Mouse (Mus musculus) cerebellum, adult 2 months (tissue): ENCODE data around the gene Zic2. TPM values are rescaled to one million over a fixed set of nuclear protein-coding genes. Genes with fewer than 3 reads are reported as not detected.
A peak's percentile ranks its signal among the peaks of the same experiment; 100 is the strongest.

Experiments
- DNase-seq, 2 experiments: peaks; one replicate each; pipeline ENCODE4 v3.0.0; 2021
- H3K27ac ChIP-seq: fragments of 200-500 bp; 2 replicates; pipeline ENCODE4 v1.5.1; 2012; ENCODE audit warnings: low read length, control low read depth, inconsistent platforms; ENCODE audit not compliant: insufficient read depth
- H3K27me3 ChIP-seq: fragments of 200-500 bp; 2 replicates; pipeline ENCODE4 v1.6.1; 2012; ENCODE audit warnings: inconsistent platforms, mild to moderate bottlenecking, low read length, moderate library complexity; ENCODE audit not compliant: control insufficient read depth, insufficient read depth
- H3K4me1 ChIP-seq: fragments of 200-500 bp; 2 replicates; pipeline ENCODE4 v1.6.1; 2011; ENCODE audit warnings: low read length; ENCODE audit not compliant: control insufficient read depth, insufficient read depth
- H3K4me3 ChIP-seq: fragments of 200-500 bp; replicated peaks from 2 replicates; pipeline ENCODE3; 2011; ENCODE audit warnings: mild to moderate bottlenecking, low read depth, low read length, control low read depth; ENCODE audit not compliant: insufficient read depth
- CTCF ChIP-seq: fragments of 200-500 bp; IDR thresholded peaks from 2 replicates; pipeline ENCODE4 v1.5.1; 2011; ENCODE audit warnings: low read depth, mild to moderate bottlenecking, control low read depth, low read length, moderate library complexity, borderline replicate concordance; ENCODE audit not compliant: insufficient read depth
- POLR2A ChIP-seq: fragments of 200-500 bp; IDR thresholded peaks from 2 replicates; pipeline ENCODE4 v1.6.1; 2011; ENCODE audit warnings: low read length, control low read depth, borderline replicate concordance; ENCODE audit not compliant: insufficient read depth
- WGBS: fragments of 180-500 bp; shearing (Covaris S2); methylation state at CpG from one replicate; pipeline ENCODE4 v1.1.7; 2018; 5-methylcytosine and 5-hydroxymethylcytosine counted together
- polyA plus RNA-seq: library from polyadenylated mRNA; depleted of rRNA; stranded (reverse); fragments of >200 nt; gene quantifications from 2 replicates; pipeline ENCODE4 v1.2.3, GENCODE M21; 2012

The Zic2 gene
- polyA plus RNA-seq, 1 experiment, result 157 TPM

DNA sequence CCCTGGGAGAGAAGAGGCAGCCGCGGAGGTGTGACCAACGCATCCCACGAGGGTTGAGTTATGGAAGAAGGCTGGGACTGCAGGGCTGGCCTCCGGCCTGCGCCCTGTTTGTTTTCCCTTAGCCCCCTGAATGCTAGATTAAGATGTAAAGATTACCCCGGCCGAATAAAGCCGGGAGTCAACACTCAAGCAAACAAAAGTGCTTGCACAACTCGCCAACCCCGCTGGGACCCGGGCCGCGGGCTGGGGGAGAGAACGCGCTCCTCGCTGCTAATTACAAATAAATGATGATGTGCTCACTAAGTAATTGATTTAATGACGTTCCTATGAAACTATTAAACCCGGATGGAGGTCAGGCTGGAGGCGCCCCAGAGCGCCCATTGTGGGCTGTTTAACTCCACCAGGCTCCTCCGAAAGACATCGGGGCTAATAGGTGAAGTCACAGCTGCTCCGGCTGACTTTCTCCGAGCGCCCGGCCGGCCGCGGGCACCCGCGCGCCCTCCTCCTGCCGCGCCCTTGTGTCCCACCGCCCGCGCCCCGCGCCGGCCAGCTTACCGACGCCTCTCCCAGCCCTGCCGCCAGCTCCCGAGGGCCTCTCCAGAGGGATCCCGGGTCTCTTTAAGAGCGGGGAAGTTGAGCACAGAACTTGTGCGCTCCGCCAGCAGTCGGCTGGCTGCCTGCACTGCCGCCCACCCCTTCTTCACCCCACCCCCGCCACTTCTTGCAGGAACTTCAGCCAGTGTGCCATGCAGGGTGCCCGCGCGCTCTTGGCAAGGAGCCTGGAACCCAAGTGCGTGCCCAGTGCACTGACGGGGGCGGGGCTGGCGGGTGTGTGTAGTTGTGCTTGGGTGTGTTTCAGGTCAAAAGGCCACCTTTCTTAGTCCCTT is 24.5 kb upstream of the Zic2 start, which contains the start of gene Gm5089:
Gm5089 (minus strand) TSS at position 620 of the 887 bp plus-strand sequence.
- no peaks in the 10 kb centered on the region for H3K27me3 ChIP-seq
- peak within 1 kb of the TSS; percentile 57 for H3K4me3 ChIP-seq
- peaks cover 18% of the 10 kb centered on the region for H3K4me1 ChIP-seq
- WGBS, result 1% methylated on average over 59 of the region's 59 CpGs
- H3K27ac ChIP-seq, result peak within 1 kb of the TSS; percentile 84
- DNase-seq, result peak; percentile 78 to 79
- TF ChIP-seq CTCF, result no peak
- TF ChIP-seq POLR2A, result no peak

DNA sequence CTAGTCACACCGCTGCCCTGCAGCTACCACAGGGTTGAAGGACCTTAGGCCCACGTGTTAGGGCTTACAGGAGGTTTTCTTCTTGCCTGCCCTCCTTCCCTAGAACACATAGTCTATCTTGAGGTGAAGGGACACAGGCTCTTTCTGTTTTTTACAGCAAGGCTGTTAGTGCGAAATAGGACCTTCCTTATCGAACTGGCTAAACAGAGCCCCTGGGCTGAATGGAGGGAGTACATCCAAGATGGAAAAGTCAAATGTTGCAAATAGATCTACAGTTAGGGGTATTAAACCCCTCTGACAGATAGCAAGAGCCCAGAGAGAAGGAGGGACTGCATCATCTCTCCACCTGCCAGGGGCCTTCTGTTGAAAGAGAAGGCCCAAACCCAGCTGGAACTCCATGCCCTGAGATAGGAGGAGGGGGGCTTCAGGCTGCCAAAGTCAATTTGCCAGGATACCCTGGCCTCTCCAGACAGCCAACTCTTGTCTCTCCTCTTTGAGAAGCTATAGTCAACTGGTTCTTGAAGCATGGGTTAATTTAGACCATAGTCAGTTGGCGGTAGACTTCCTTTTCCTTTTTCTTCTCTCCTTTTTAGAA is 23.6 kb upstream of the Zic2 start:
- no peak for TF ChIP-seq CTCF
- no peak for TF ChIP-seq POLR2A
- 66% methylated on average over 5 of the region's 5 CpGs for WGBS
- Histone ChIP-seq H3K27ac (no peak overlapping the region), H3K27me3 (no peaks in the 10 kb centered on the region), H3K4me3 (peak overlapping the region; percentile 57), H3K4me1 (peaks cover 21% of the 10 kb centered on the region)
- no peak for DNase-seq

DNA sequence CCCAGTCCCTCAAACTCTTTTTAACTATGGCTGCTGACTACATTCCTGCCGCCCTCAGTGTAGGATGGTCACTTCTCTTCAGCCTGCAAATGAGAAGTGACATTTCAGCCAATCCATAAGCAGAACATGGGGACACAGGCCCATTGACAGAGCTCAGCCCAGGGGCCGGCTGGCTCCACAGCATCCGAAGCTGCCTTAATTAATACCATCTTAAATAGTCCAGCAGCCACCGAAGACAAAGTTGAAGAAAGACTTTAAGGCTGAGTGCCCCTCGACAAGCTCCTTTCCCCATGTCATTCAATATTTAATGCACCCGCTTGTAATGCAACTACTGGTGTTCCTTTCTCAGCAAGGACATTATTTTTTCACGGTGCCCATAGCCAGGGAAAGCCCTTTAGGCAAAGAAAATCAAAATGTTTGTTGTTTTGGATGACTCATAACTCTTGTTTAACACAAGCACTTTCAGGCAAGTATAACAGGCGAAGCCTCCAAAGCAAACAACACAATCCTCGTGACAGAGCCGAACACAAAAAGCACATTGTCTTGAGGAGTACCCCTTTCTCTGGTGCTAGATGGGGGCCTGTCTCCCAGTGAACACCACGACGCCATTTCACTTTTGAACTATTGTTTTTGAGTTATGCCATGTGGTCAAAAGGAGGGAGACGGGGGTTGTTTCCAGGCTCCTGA is 22.4 kb upstream of the Zic2 start:
- TF ChIP-seq POLR2A (no peak), CTCF (no peak)
- DNase-seq, result peak in 1 of 2 experiments; percentile 33
- WGBS, result 60% methylated on average over 13 of the region's 13 CpGs
- 0 out of 2 replicates have a peak overlapping the region, but pooled peaks have one; percentile 59 for H3K27ac ChIP-seq
- no peaks in the 10 kb centered on the region for H3K27me3 ChIP-seq
- H3K4me1 ChIP-seq, result peaks cover 22% of the 10 kb centered on the region
- H3K4me3 ChIP-seq, result no peak overlapping the region

DNA sequence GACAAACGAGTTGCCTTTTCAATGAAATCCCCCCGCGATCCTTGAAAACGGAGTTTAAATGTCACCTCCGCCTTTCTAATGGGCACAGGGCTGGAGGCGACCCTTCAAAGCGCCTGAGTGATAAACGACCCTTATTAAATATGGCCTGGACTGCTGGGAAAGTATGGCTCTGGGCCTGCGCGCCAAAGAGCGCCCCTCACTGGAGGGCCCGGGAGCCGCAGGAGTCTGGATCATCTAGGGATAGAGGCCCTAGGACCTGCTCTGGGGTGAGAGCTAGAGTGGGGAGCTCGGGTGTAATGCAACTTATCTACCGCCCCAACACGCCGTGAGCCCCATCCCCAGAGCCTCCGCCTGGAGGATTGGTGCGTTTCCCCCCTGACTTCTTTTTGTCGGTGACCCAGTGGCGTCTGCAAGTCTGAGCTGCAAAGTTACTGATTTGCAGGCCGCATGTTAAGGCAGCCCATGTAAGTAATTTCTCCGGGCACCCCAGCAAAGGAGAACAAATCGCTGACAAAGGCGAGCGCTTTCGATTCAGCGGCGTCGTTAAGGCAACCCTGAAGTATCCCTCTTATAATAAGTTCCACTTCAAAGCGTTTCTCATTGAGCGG is 21.7 kb upstream of the Zic2 start:
- WGBS, result 16% methylated on average over 32 of the region's 32 CpGs
- H3K27me3 ChIP-seq, result no peaks in the 10 kb centered on the region
- H3K27ac ChIP-seq, result peak overlapping the region; percentile 59; the same call in 1 of the 2 replicates
- peak overlapping the region; percentile 58 for H3K4me3 ChIP-seq
- TF ChIP-seq CTCF (peak; percentile 47; the same call in 1 of the 2 replicates), POLR2A (no peak)
- peak; percentile 57 to 69 for DNase-seq
- H3K4me1 ChIP-seq, result peaks cover 22% of the 10 kb centered on the region

DNA sequence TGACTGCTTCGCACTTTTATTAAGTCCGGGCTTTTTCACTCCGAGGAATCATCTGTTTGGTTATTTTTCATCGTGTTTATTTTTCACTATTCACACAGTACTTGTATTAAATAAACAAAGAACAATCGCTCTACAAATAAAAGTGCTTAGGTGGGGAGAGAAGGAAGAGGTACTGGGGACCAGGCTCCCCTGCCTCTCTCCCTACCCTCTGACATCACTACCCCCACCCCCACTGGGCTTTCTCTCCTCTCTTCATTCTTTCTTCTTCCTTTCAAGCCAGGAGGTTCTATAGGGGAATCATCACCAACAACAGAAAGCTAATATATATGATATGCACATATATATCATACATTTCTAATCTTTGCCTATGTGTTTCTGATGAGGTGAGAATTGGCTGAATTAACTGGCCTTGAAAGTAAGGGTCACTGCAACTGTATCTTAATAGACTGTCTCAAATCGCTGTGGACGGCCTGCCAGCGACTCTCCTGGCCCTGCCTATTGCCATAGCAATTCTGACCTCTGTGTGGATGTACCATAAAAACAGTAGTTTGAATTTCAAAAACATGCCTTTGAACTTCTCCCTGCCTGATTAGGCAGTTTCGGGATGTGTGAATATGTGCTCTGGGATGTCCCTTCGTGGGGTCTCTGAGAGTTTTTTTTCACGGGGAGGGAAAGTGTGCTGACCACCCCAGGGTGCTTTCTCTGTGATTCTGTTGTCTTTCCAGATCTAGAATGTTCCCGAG is 21.1 kb upstream of the Zic2 start:
- TF ChIP-seq CTCF, result no peak
- no peak for TF ChIP-seq POLR2A
- Histone ChIP-seq H3K4me3 (peak overlapping the region; percentile 58), H3K4me1 (peaks cover 22% of the 10 kb centered on the region), H3K27ac (peak overlapping the region; percentile 59; the same call in 1 of the 2 replicates), H3K27me3 (no peaks in the 10 kb centered on the region)
- WGBS, result 23% methylated on average over 12 of the region's 12 CpGs
- peak in 1 of 2 experiments; percentile 27 for DNase-seq

DNA sequence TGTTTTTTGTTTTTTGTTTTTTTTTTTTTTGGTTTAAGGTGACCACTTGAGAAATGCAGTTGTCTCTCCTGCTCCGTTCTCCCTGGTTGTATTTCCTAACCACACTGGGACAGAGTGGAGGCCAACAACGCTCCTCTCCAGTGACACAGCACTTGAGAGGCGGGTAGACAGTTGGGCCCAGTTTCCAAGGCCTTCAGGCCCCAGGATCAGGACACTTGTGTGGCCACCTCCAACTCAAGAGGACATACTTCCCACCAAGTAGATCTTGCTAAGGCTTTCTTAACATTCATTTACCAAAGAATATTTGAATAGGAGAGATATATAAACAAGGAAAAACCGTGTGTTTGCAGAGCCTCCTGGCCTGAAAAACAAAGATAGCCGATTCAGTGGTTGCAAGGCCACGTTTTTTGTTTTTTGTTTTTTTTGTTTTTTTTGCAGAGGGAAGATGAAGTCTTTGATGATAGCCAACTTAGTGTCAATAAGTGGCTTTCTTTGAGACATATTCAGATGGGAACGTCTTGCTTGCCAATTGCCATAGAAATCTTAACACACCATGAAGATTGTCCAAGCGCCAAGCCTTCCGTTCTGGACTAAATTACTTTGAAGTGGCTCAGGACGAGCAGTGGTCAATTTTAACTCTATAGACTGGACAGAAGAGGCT is 20.2 kb upstream of the Zic2 start:
- no peak overlapping the region for H3K4me3 ChIP-seq
- H3K27ac ChIP-seq, result no peak overlapping the region
- H3K27me3 ChIP-seq, result no peaks in the 10 kb centered on the region
- peak; percentile 42 to 48 for DNase-seq
- 60% methylated on average over 10 of the region's 10 CpGs for WGBS
- peaks cover 22% of the 10 kb centered on the region for H3K4me1 ChIP-seq
- TF ChIP-seq POLR2A (no peak), CTCF (no peak)
